Mouse (Mus musculus): Measurements from ENCODE around the gene Lifr. TPM values are rescaled to one million over a fixed set of nuclear protein-coding genes. Genes with fewer than 3 reads are reported as not detected.

Gene Lifr
- total RNA-seq (2021), result 10 to 100 TPM; 49.9 to 61.3 TPM
- long read RNA-seq, experiment 1, full-length matches to known transcripts, result 1 of 16 reads
- long read RNA-seq, experiment 1, partial matches to known transcripts, result 13 of 16 reads
- long read RNA-seq, experiment 1, other reads (novel, unspliced or antisense), result 2 of 16 reads
- long read RNA-seq, experiment 2, full-length matches to known transcripts, result 1 of 16 reads
- long read RNA-seq, experiment 2, partial matches to known transcripts, result 11 of 16 reads
- long read RNA-seq, experiment 2, other reads (novel, unspliced or antisense), result 4 of 16 reads

GRCm38 (mm10) chr15:7090211-7090765 is at the start of gene Lifr:
TSS of gene Lifr (plus strand) at chr15:7090614.
- DNase-seq, result no peak

- DNase-seq, result peak; percentile 35 to 47
These were observed 46.2 kb upstream of the Lifr start for GRCm38 (mm10) chr15:7044081-7044749.

GRCm38 (mm10) chr15:7045056-7045455 is 45.4 kb upstream of the Lifr start:
- DNase-seq, result no peak

GRCm38 (mm10) chr15:7047931-7048330 is 42.5 kb upstream of the Lifr start:
- DNase-seq, result peak in 1 of 2 experiments; percentile 25

- DNase-seq, result no peak
These were observed 41.5 kb upstream of the Lifr start for GRCm38 (mm10) chr15:7048916-7049315.

- DNase-seq, result no peak
These were observed 38.7 kb upstream of the Lifr start for GRCm38 (mm10) chr15:7051666-7052065.

- no peak for DNase-seq
These were observed 38.3 kb upstream of the Lifr start for GRCm38 (mm10) chr15:7052117-7052516.

- DNase-seq, result no peak
These were observed 33.6 kb upstream of the Lifr start for GRCm38 (mm10) chr15:7056851-7057250.

- DNase-seq, result no peak
These were observed 29.9 kb upstream of the Lifr start for GRCm38 (mm10) chr15:7060522-7060921.

- no peak for DNase-seq
These were observed 28.3 kb upstream of the Lifr start for GRCm38 (mm10) chr15:7061995-7062697.

- DNase-seq, result no peak
These were observed 27.8 kb upstream of the Lifr start for GRCm38 (mm10) chr15:7062698-7063009.

- no peak for DNase-seq
These were observed 26.7 kb upstream of the Lifr start for GRCm38 (mm10) chr15:7063521-7064240.

- DNase-seq, result no peak
These were observed 25.4 kb upstream of the Lifr start for GRCm38 (mm10) chr15:7064992-7065523.

GRCm38 (mm10) chr15:7065624-7066023 is 24.8 kb upstream of the Lifr start:
- DNase-seq, result no peak

- no peak for DNase-seq
These were observed 23.7 kb upstream of the Lifr start for GRCm38 (mm10) chr15:7066752-7067151.

- DNase-seq, result no peak
These were observed 21.0 kb upstream of the Lifr start for GRCm38 (mm10) chr15:7069374-7069773.

GRCm38 (mm10) chr15:7070199-7070794 is 20.1 kb upstream of the Lifr start:
- no peak for DNase-seq

- DNase-seq, result peak in 1 of 2 experiments; percentile 51
These were observed 17.1 kb upstream of the Lifr start for GRCm38 (mm10) chr15:7073269-7073668.

- peak; percentile 47 to 60 for DNase-seq
These were observed 15.2 kb upstream of the Lifr start for GRCm38 (mm10) chr15:7075185-7075584.

GRCm38 (mm10) chr15:7078356-7078755 is 12.1 kb upstream of the Lifr start:
- DNase-seq, result no peak

- DNase-seq, result no peak
These were observed 10.6 kb upstream of the Lifr start for GRCm38 (mm10) chr15:7079631-7080337.

Measured in heart, adult 18-20 months (tissue).